ENCODE assay signal across 8 mouse cellular contexts in the genomic region with DNA sequence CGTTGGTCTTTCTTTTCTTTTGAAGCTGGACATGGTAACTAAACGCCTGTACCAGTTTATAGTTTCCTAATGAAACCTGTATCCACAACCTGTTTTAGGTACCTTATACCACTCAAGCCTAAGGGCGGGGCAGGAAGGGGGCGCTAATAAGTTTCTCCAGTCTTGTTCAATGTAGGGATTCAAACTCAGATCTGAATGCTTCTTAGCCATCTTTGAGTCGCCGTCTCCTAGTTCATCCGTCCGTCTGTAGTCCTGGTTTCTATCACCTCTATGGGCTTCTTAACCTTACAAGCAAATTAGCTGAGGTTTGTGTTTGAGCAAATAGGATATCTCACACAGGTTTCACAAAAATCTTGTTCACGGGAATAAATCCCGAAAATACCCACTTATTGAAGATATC. TPM values are rescaled to one million over a fixed set of nuclear protein-coding genes. Genes with fewer than 3 reads are reported as not detected.
DNase-seq lines count a peak whose midpoint lies in the region; ATAC-seq and TF ChIP-seq lines count a peak whose summit lies in the region.

No protein-coding gene starts in this region.

- H3K4me2 ChIP-seq in kidney, postnatal 0 days (ENCODE audit: low read length): peak overlapping the region; percentile 88
- H3K4me2 ChIP-seq in midbrain, embryonic 11.5 days: peak overlapping the region; percentile 64

- peak overlapping the region; percentile 35 for H3K27ac ChIP-seq in embryonic fibroblast, embryonic 13.5 days (ENCODE audit: insufficient read depth, low read length)
- peak overlapping the region; percentile 97 for H3K27ac ChIP-seq in kidney, postnatal 0 days
- H3K27ac ChIP-seq in midbrain, embryonic 11.5 days (ENCODE audit: low read depth, low read length): peak overlapping the region; percentile 31; the same call in 1 of the 2 replicates

- WGBS in lung, adult 2 months: 4% methylated on average over 10 of the region's 10 CpGs
- 7% methylated on average over 10 of the region's 10 CpGs for WGBS in kidney, postnatal 0 days
- WGBS in midbrain, embryonic 11.5 days: 10% methylated on average over 10 of the region's 10 CpGs

- H3K27me3 ChIP-seq in kidney, postnatal 0 days (ENCODE audit: insufficient read depth, low read length): no peaks in the 10 kb centered on the region
- H3K27me3 ChIP-seq in midbrain, embryonic 11.5 days (ENCODE audit: control insufficient read depth, insufficient read depth, low read length): no peaks in the 10 kb centered on the region

- peaks cover 12% of the 10 kb centered on the region for H3K4me1 ChIP-seq in lung, adult 2 months (ENCODE audit: control insufficient read depth, insufficient read depth, low read length)
- no peaks in the 10 kb centered on the region for H3K4me1 ChIP-seq in embryonic fibroblast, embryonic 13.5 days (ENCODE audit: control insufficient read depth, insufficient read depth, low read length)
- peaks cover 34% of the 10 kb centered on the region for H3K4me1 ChIP-seq in kidney, postnatal 0 days (replicated peaks; ENCODE audit: insufficient read depth, low read length)
- H3K4me1 ChIP-seq in midbrain, embryonic 11.5 days (ENCODE audit: control insufficient read depth, insufficient read depth, low read length): peaks cover 20% of the 10 kb centered on the region

- H3K9me3 ChIP-seq in kidney, postnatal 0 days (replicated peaks; ENCODE audit: low read length): no peaks in the 10 kb centered on the region
- H3K9me3 ChIP-seq in midbrain, embryonic 11.5 days (ENCODE audit: control insufficient read depth, low read length): no peaks in the 10 kb centered on the region

- no peak for ATAC-seq in kidney, postnatal 0 days (replicated peaks; ENCODE audit: low FRiP score, low read depth)
- ATAC-seq in midbrain, embryonic 11.5 days (ENCODE audit: low FRiP score): peak; percentile 3; the same call in 1 of the 2 replicates
- ATAC-seq in inflammation-experienced regulatory T-cells, adult 6 months: no peak

- H3K36me3 ChIP-seq in kidney, postnatal 0 days (ENCODE audit: insufficient read depth, low read length): no peaks in the 10 kb centered on the region
- H3K36me3 ChIP-seq in midbrain, embryonic 11.5 days (ENCODE audit: control insufficient read depth, insufficient read depth, low read length): no peaks in the 10 kb centered on the region

- TF ChIP-seq POLR2A in lung, adult 2 months (IDR thresholded peaks at IDR 0.05; ENCODE audit: borderline replicate concordance, extremely low read depth, low read depth, low read length): no peak
- no peak for TF ChIP-seq POLR2A in embryonic fibroblast, embryonic 13.5 days (IDR thresholded peaks at IDR 0.05; ENCODE audit: low read depth, low read length)

- peak overlapping the region; percentile 93 for H3K9ac ChIP-seq in kidney, postnatal 0 days (ENCODE audit: low read depth, low read length)
- H3K9ac ChIP-seq in midbrain, embryonic 11.5 days (ENCODE audit: low read length): peak overlapping the region; percentile 80

- H3K4me3 ChIP-seq in lung, adult 2 months (replicated peaks; ENCODE audit: extremely low read depth, low read depth, low read length): peak overlapping the region; percentile 66
- peak overlapping the region; percentile 93 for H3K4me3 ChIP-seq in embryonic fibroblast, embryonic 13.5 days (ENCODE audit: insufficient read depth, low read length)
- peak overlapping the region; percentile 95 for H3K4me3 ChIP-seq in kidney, postnatal 0 days (replicated peaks; ENCODE audit: low read depth, low read length)
- peak overlapping the region; percentile 91 for H3K4me3 ChIP-seq in midbrain, embryonic 11.5 days (ENCODE audit: low read depth, low read length)

- DNase-seq in lung, adult 2 months: no peak
- DNase-seq in lung, postnatal 4 days: no peak
- DNase-seq in kidney, postnatal 0 days (ENCODE audit: low spot score): no peak
- DNase-seq in midbrain, embryonic 11.5 days (ENCODE audit: low spot score, missing footprints): no peak
- no peak for DNase-seq in urinary bladder, postnatal 10 days (ENCODE audit: low spot score)
- no peak for DNase-seq in B cell, adult 2 months

- TF ChIP-seq CTCF in lung, adult 2 months (IDR thresholded peaks at IDR 0.05; ENCODE audit: insufficient read depth, low read length): no peak
- TF ChIP-seq CTCF in embryonic fibroblast, embryonic 13.5 days (IDR thresholded peaks at IDR 0.05; ENCODE audit: borderline replicate concordance, insufficient read depth, low read length): no peak
- peak; percentile 24; the same call in 1 of the 2 replicates for TF ChIP-seq CTCF in kidney, postnatal 0 days (IDR thresholded peaks at IDR 0.05; ENCODE audit: low read depth)

RNA-seq across cellular contexts. Expression of a gene that starts 0.3 kb away (rescaled TPM):
- 6.5 and 6.7 TPM in 2 replicates for polyA plus RNA-seq in lung, adult 2 months (2012; rRNA removed)
- polyA plus RNA-seq in embryonic fibroblast, embryonic 13.5 days (2011; ENCODE audit: insufficient read length, low read depth, missing spikeins): 8.9 and 9.0 TPM in 2 replicates
- 12.2 and 12.7 TPM in 2 replicates for polyA plus RNA-seq in kidney, postnatal 0 days (2015; fragmentation: Nextera tagmentation; extraction: Ambion mirVana)
- polyA plus RNA-seq in midbrain, embryonic 11.5 days (2014; fragmentation: Nextera tagmentation; extraction: Ambion mirVana): 20.1 and 20.8 TPM in 2 replicates
- polyA plus RNA-seq in inflammation-experienced regulatory T-cells, adult 6 months (2017; shearing (Covaris generic)): 10 to 100 TPM in 2 of 3 experiments, 1 to 10 TPM in 1; 8.4 to 15.4 (median 13.2) TPM

RNA-seq across cellular contexts. Expression of a gene that starts 3.3 kb away (rescaled TPM):
- polyA plus RNA-seq in lung, adult 2 months (2012; rRNA removed): 31.4 and 43.9 TPM in 2 replicates
- polyA plus RNA-seq in embryonic fibroblast, embryonic 13.5 days (2011; ENCODE audit: insufficient read length, low read depth, missing spikeins): 115 and 122 TPM in 2 replicates
- 42.4 and 45.1 TPM in 2 replicates for polyA plus RNA-seq in kidney, postnatal 0 days (2015; fragmentation: Nextera tagmentation; extraction: Ambion mirVana)
- polyA plus RNA-seq in midbrain, embryonic 11.5 days (2014; fragmentation: Nextera tagmentation; extraction: Ambion mirVana): 121 and 130 TPM in 2 replicates
- polyA plus RNA-seq in inflammation-experienced regulatory T-cells, adult 6 months (2017; shearing (Covaris generic)): 10 to 100 TPM; 57.2 to 59.1 (median 57.7) TPM

RNA-seq across cellular contexts. Expression of a gene that starts 15.6 kb away (rescaled TPM):
- polyA plus RNA-seq in lung, adult 2 months (2012; rRNA removed): 0.02 and 0.17 TPM in 2 replicates
- not detected in 2 replicates for polyA plus RNA-seq in embryonic fibroblast, embryonic 13.5 days (2011; ENCODE audit: insufficient read length, low read depth, missing spikeins)
- polyA plus RNA-seq in kidney, postnatal 0 days (2015; fragmentation: Nextera tagmentation; extraction: Ambion mirVana): 0.08 TPM in 1 of 2 replicates, not detected in the other
- 0.79 and 0.88 TPM in 2 replicates for polyA plus RNA-seq in midbrain, embryonic 11.5 days (2014; fragmentation: Nextera tagmentation; extraction: Ambion mirVana)
- under 1 TPM in 1 of 3 experiments, not detected in 2; 0.09 TPM for polyA plus RNA-seq in inflammation-experienced regulatory T-cells, adult 6 months (2017; shearing (Covaris generic))

Comparison
In these comparisons a context has a peak if more than half of its experiments do, and no peak if none do; other contexts are left out.
1. H3K27ac ChIP-seq: peak in every context shown above with its lines; median percentile 97 in kidney, postnatal 0 days; 35 in embryonic fibroblast, embryonic 13.5 days; 31 in midbrain, embryonic 11.5 days.